Mouse (Mus musculus): ENCODE results near the gene Rhox3h.
"Not testable (repeated sequence)": the region's sequence is repeated elsewhere in the genome, so short reads cannot be mapped to it uniquely, and the experiment has no call there.

The Rhox3h gene

GRCm38 (mm10) chrX:37668664-37669063 lies at the start of gene Rhox3h:
Gene Rhox3h (minus strand): TSS chrX:37668764.
- not testable (repeated sequence) for DNase-seq

- DNase-seq: no peak
Measured at GRCm38 (mm10) chrX:37701821-37702387, 33.3 kb upstream of the Rhox3h start.

DNA sequence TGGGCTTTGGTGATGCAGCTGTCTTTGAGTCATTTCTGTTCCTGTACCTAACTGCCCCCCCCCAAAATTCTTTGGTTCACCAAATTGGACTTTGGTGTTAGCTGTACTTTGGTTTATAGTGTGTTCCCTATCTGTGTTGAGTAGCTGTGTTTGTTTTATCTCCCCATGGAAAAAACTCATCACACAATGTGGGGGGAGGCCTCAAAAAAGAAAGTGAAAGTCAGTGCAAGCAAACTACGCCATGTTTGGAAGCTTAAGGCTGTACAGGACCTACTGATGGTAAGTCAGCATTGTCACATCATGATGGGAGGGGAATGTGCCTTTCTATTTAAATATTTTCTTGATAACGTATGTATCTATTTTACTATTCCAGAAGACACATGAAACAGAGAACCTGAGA lies 23.7 kb upstream of the Rhox3h start:
- DNase-seq: no peak

GRCm38 (mm10) chrX:37683031-37683715 lies 14.6 kb upstream of the Rhox3h start:
- no peak for DNase-seq

- not testable (repeated sequence) for DNase-seq
Measured at GRCm38 (mm10) chrX:37673177-37673576, 4.6 kb upstream of the Rhox3h start, which contains the start of gene Rhox2h. Gene Rhox2h (minus strand): TSS chrX:37673277.

DNA sequence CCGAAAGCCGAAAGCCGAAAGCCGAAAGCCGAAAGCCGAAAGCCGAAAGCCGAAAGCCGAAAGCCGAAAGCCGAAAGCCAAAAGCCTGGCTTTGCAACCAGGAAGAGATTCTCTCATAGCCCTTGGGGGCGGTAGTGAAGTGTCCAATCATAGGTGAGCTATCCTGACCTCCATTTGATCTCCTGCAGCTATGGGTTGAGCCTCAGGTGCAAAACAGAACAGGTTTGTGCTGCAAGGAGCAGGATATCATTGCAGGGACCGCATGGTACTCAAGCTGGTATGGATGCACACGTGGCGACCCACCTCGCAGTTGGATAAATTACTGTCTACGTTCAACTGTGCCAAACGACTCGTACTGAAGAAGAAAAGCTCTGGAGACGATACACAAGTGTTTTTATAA lies 17.3 kb downstream of the Rhox3h start, which contains the start of gene Rhox4g:
Gene Rhox4g (minus strand): TSS at position 101 of the 400 bp plus-strand sequence.
- DNase-seq: not testable (repeated sequence)

DNA sequence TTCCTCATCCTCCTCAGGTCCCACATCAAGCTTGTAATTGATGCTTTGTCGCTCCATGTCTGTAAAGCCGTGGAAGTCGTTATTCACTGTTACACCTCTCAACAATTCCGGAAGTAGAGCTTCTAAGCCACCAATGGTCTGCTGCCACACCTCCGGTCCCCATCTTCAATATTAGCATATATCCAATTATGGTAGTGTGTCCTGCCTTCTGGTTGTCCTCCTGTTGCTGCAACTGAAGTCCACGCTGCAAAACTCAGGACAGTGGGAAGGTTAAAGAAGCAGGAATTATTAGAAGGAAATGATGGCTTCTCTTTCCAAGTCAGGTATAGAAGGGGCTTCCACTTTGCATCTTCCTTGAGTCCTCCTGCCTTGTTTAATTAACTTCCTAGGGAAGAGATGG lies 25.2 kb downstream of the Rhox3h start, which contains the start of gene Rhox2g:
Gene Rhox2g (minus strand): TSS at position 101 of the 400 bp plus-strand sequence.
- not testable (repeated sequence) for DNase-seq

DNA sequence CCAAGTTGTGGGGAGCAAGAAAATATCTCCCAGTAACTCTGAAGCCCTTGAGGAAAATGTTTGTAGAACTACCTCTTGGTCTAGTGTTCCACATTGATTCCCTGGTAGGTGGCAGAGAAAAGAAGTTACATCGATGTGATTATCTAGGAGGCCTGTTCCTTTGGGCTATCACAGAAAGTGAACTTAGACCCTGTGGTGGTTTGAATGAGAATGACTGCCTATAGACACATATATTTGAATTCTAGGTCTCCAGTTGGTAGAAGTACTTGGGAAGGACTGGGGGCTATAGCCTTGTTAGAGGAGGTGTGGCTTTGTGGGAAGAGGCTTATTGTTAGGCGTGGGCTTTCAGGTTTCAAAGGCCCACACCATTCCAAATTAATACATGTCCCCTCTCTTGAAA lies 40.1 kb downstream of the Rhox3h start, which contains the start of gene Rhox3g:
Gene Rhox3g (minus strand): TSS at position 101 of the 400 bp plus-strand sequence.
- DNase-seq: not testable (repeated sequence)

Measured in layer of hippocampus, adult 9-11 months (tissue).